ENCODE assay signal across 24 mouse cellular contexts in genomic region chr16:22152941-22153444, GRCm38 (mm10). TPM values are rescaled to one million over a fixed set of nuclear protein-coding genes. Genes with fewer than 3 reads are reported as not detected.
DNase-seq lines count a peak whose midpoint lies in the region; ATAC-seq and TF ChIP-seq lines count a peak whose summit lies in the region.
"Had no signal": no experiment of that assay in that cellular context is flagged by ENCODE, and none has a peak within 500 bp of the region (broad histone marks: within the 10 kb centered on the region; RNA-seq: fewer than 3 reads in every experiment).

No protein-coding gene starts in this region.

- no peak overlapping the region for H3K27ac ChIP-seq in hindbrain, embryonic 12.5 days
- no peak overlapping the region for H3K27ac ChIP-seq in hindbrain, embryonic 14.5 days
- H3K27ac ChIP-seq in neural tube, embryonic 13.5 days (replicated peaks): no peak overlapping the region
- no peak overlapping the region for H3K27ac ChIP-seq in neural tube, embryonic 15.5 days (replicated peaks)
- no peak overlapping the region for H3K27ac ChIP-seq in stomach, postnatal 0 days (replicated peaks)
- H3K27ac ChIP-seq: gastrocnemius, adult 2 months; limb, embryonic 10.5 days; liver, embryonic 15.5 days; lung, embryonic 15.5 days; macrophage had no signal

- H3K27me3 ChIP-seq in hindbrain, embryonic 12.5 days: no peaks in the 10 kb centered on the region
- H3K27me3 ChIP-seq in hindbrain, embryonic 14.5 days (ENCODE audit: control insufficient read depth, insufficient read depth, low read length): no peaks in the 10 kb centered on the region
- no peaks in the 10 kb centered on the region for H3K27me3 ChIP-seq in neural tube, embryonic 13.5 days
- no peaks in the 10 kb centered on the region for H3K27me3 ChIP-seq in neural tube, embryonic 15.5 days (replicated peaks)
- H3K27me3 ChIP-seq in stomach, postnatal 0 days (ENCODE audit: control insufficient read depth, insufficient read depth, low read length): no peaks in the 10 kb centered on the region
- H3K27me3 ChIP-seq: forebrain, embryonic 12.5 days; heart, embryonic 15.5 days; liver, embryonic 15.5 days; lung, embryonic 15.5 days had no signal

- H3K9ac ChIP-seq in hindbrain, embryonic 12.5 days: no peak overlapping the region
- H3K9ac ChIP-seq in hindbrain, embryonic 14.5 days: no peak overlapping the region
- no peak overlapping the region for H3K9ac ChIP-seq in neural tube, embryonic 13.5 days
- no peak overlapping the region for H3K9ac ChIP-seq in neural tube, embryonic 15.5 days (replicated peaks)
- no peak overlapping the region for H3K9ac ChIP-seq in stomach, postnatal 0 days (ENCODE audit: low read length)
- H3K9ac ChIP-seq: forebrain, embryonic 12.5 days; heart, embryonic 15.5 days; liver, embryonic 15.5 days; lung, embryonic 15.5 days had no signal

- H3K4me1 ChIP-seq in hindbrain, embryonic 12.5 days: peaks cover 35% of the 10 kb centered on the region
- peaks cover 21% of the 10 kb centered on the region for H3K4me1 ChIP-seq in hindbrain, embryonic 14.5 days (replicated peaks; ENCODE audit: control insufficient read depth, insufficient read depth, low read length)
- peaks cover 29% of the 10 kb centered on the region for H3K4me1 ChIP-seq in neural tube, embryonic 13.5 days (replicated peaks)
- H3K4me1 ChIP-seq in neural tube, embryonic 15.5 days: peaks cover 9% of the 10 kb centered on the region
- 0 out of 2 replicates have a peak, but pooled peaks cover 8% of the 10 kb centered on the region for H3K4me1 ChIP-seq in stomach, postnatal 0 days (replicated peaks; ENCODE audit: control insufficient read depth, insufficient read depth)

- no peak for TF ChIP-seq CTCF in stomach, postnatal 0 days (IDR thresholded peaks at IDR 0.05; ENCODE audit: low read depth)

- 0 out of 2 replicates have a peak, but pooled peaks have one; percentile 21 for ATAC-seq in hindbrain, embryonic 12.5 days (ENCODE audit: low FRiP score)
- no peak for ATAC-seq in hindbrain, embryonic 14.5 days (ENCODE audit: low FRiP score)
- ATAC-seq in neural tube, embryonic 13.5 days (ENCODE audit: low read depth): peak; percentile 52; the same call in 1 of the 2 replicates
- ATAC-seq in neural tube, embryonic 15.5 days (ENCODE audit: low FRiP score): no peak
- ATAC-seq in stomach, postnatal 0 days (ENCODE audit: low FRiP score, low TSS enrichment): peak; percentile 34; the same call in 1 of the 2 replicates
- ATAC-seq: hindbrain, embryonic 16.5 days had no signal

- no peaks in the 10 kb centered on the region for H3K36me3 ChIP-seq in hindbrain, embryonic 12.5 days
- no peaks in the 10 kb centered on the region for H3K36me3 ChIP-seq in hindbrain, embryonic 14.5 days (replicated peaks; ENCODE audit: control insufficient read depth, insufficient read depth)
- no peaks in the 10 kb centered on the region for H3K36me3 ChIP-seq in neural tube, embryonic 13.5 days
- no peaks in the 10 kb centered on the region for H3K36me3 ChIP-seq in neural tube, embryonic 15.5 days
- H3K36me3 ChIP-seq in stomach, postnatal 0 days (ENCODE audit: control insufficient read depth, insufficient read depth, low read length): no peaks in the 10 kb centered on the region
- H3K36me3 ChIP-seq: forebrain, embryonic 12.5 days; heart, embryonic 15.5 days; liver, embryonic 15.5 days; lung, embryonic 15.5 days had no signal

- no peaks in the 10 kb centered on the region for H3K9me3 ChIP-seq in hindbrain, embryonic 12.5 days (replicated peaks)
- H3K9me3 ChIP-seq in hindbrain, embryonic 14.5 days (ENCODE audit: control insufficient read depth, low read length): no peaks in the 10 kb centered on the region
- H3K9me3 ChIP-seq in neural tube, embryonic 13.5 days: no peaks in the 10 kb centered on the region
- no peaks in the 10 kb centered on the region for H3K9me3 ChIP-seq in neural tube, embryonic 15.5 days (replicated peaks)
- H3K9me3 ChIP-seq in stomach, postnatal 0 days (ENCODE audit: control insufficient read depth, low read length): no peaks in the 10 kb centered on the region
- H3K9me3 ChIP-seq: forebrain, embryonic 12.5 days; heart, embryonic 15.5 days; limb, embryonic 10.5 days; liver, embryonic 15.5 days; lung, embryonic 15.5 days had no signal

- DNase-seq in hindbrain, embryonic 14.5 days (ENCODE audit: low spot score): no peak
- DNase-seq in R1 (ENCODE audit: low read depth, low spot score): peak; percentile 51
- DNase-seq in stomach, postnatal 0 days (ENCODE audit: low spot score): no peak
- DNase-seq in embryo, embryonic 9.5 days (ENCODE audit: extremely low spot score): no peak
- DNase-seq: adrenal gland, postnatal 36 days; cerebellum, adult 9-10 months; gastrocnemius, adult 2 months; heart, postnatal 36 days; kidney, adult 11 months; liver; right cerebral cortex, adult 18-20 months; right cerebral cortex, postnatal 4 days; thymus, adult 2 months; thymus, postnatal 4 days had no signal

- H3K4me2 ChIP-seq in hindbrain, embryonic 12.5 days (replicated peaks): no peak overlapping the region
- H3K4me2 ChIP-seq in hindbrain, embryonic 14.5 days (replicated peaks): no peak overlapping the region
- no peak overlapping the region for H3K4me2 ChIP-seq in neural tube, embryonic 13.5 days
- no peak overlapping the region for H3K4me2 ChIP-seq in neural tube, embryonic 15.5 days
- no peak overlapping the region for H3K4me2 ChIP-seq in stomach, postnatal 0 days (replicated peaks; ENCODE audit: low read depth)
- H3K4me2 ChIP-seq: heart, embryonic 15.5 days; liver, embryonic 15.5 days; lung, embryonic 15.5 days had no signal

- no peak for TF ChIP-seq EP300 in stomach, postnatal 0 days (optimal IDR thresholded peaks at IDR 0.05)

- no peak overlapping the region for H3K4me3 ChIP-seq in hindbrain, embryonic 12.5 days
- H3K4me3 ChIP-seq in hindbrain, embryonic 14.5 days (replicated peaks; ENCODE audit: low read length): no peak overlapping the region
- no peak overlapping the region for H3K4me3 ChIP-seq in neural tube, embryonic 13.5 days
- no peak overlapping the region for H3K4me3 ChIP-seq in neural tube, embryonic 15.5 days (replicated peaks)
- no peak overlapping the region for H3K4me3 ChIP-seq in stomach, postnatal 0 days (ENCODE audit: low read depth, low read length)
- H3K4me3 ChIP-seq: forebrain, embryonic 12.5 days; gastrocnemius, adult 2 months; heart, embryonic 15.5 days; limb, embryonic 10.5 days; liver, embryonic 15.5 days; lung, embryonic 15.5 days had no signal

- WGBS in hindbrain, embryonic 12.5 days: 91% methylated on average over 11 of the region's 11 CpGs
- whole genome bisulfite sequencing in hindbrain, embryonic 14.5 days: 93% methylated on average over 11 of the region's 11 CpGs
- 90% methylated on average over 11 of the region's 11 CpGs for WGBS in neural tube, embryonic 13.5 days
- WGBS in neural tube, embryonic 15.5 days: 96% methylated on average over 11 of the region's 11 CpGs
- WGBS in stomach, postnatal 0 days: 88% methylated on average over 11 of the region's 11 CpGs

RNA-seq across cellular contexts. Expression of gene Igf2bp2, which starts 10.1 kb away (rescaled TPM):
- 89.9 and 93.6 TPM in 2 replicates for polyA plus RNA-seq in hindbrain, embryonic 12.5 days (2016; fragmentation: Nextera tagmentation; extraction: Ambion mirVana)
- 19.4 and 21.6 TPM in 2 replicates for polyA plus RNA-seq in hindbrain, embryonic 14.5 days (2014; fragmentation: Nextera tagmentation; extraction: Ambion mirVana)
- polyA plus RNA-seq in neural tube, embryonic 13.5 days (2015; fragmentation: Nextera tagmentation; extraction: Ambion mirVana): 38.1 and 43.9 TPM in 2 replicates
- polyA plus RNA-seq in neural tube, embryonic 15.5 days (2015; fragmentation: Nextera tagmentation; extraction: Ambion mirVana): 15.5 and 30.4 TPM in 2 replicates
- polyA plus RNA-seq in stomach, postnatal 0 days (2015; fragmentation: Nextera tagmentation; extraction: Ambion mirVana): 32.4 and 34.6 TPM in 2 replicates

Comparison
In these comparisons a context has a peak if more than half of its experiments do, and no peak if none do; other contexts are left out.
1. ATAC-seq: peak in hindbrain, embryonic 12.5 days (single experiment), neural tube, embryonic 13.5 days (single experiment) and stomach, postnatal 0 days (single experiment); none in hindbrain, embryonic 14.5 days (single experiment) and neural tube, embryonic 15.5 days (single experiment).